Mouse (Mus musculus) CH12.LX (cell line): Measurements from ENCODE around the gene Trim15. TPM values are rescaled to one million over a fixed set of nuclear protein-coding genes. Genes with fewer than 3 reads are reported as not detected.

Experiments
- DNase-seq: peaks from one replicate; pipeline ENCODE4 v3.0.0-alpha.2; 2013; ENCODE audit errors: extremely low read depth
- H3K27ac ChIP-seq: 2 replicates; pipeline ENCODE4 v1.5.1; 2012; ENCODE audit warnings: low read depth, mild to moderate bottlenecking, control low read depth, moderate library complexity; ENCODE audit not compliant: insufficient read depth
- H3K27me3 ChIP-seq: replicated peaks from 2 replicates; pipeline ENCODE3; 2012; ENCODE audit warnings: inconsistent platforms
- H3K36me3 ChIP-seq, 2 experiments: replicated peaks in 1 of 2; 2 replicates each; pipeline versions ENCODE3 to v1.6.1; 2012; ENCODE audit warnings: inconsistent platforms in 1 of 2, low read length in 1 of 2, mild to moderate bottlenecking in 1 of 2, mixed read lengths in 1 of 2, moderate library complexity in 1 of 2; ENCODE audit not compliant: control insufficient read depth in 1 of 2, insufficient read depth in 1 of 2
- H3K4me1 ChIP-seq, 2 experiments: 2 replicates each; pipeline ENCODE4 v1.6.1; 2012; ENCODE audit warnings: inconsistent platforms in 1 of 2, moderate library complexity in 1 of 2; ENCODE audit not compliant: insufficient read depth in 2 of 2, control insufficient read depth in 1 of 2
- H3K4me2 ChIP-seq: 2 replicates; pipeline ENCODE4 v1.6.1; 2012; ENCODE audit warnings: low read depth, mild to moderate bottlenecking, control low read depth; ENCODE audit not compliant: poor library complexity, insufficient read depth, severe bottlenecking
- H3K4me3 ChIP-seq, 3 experiments: fragments of 150-350 bp in 1 of 3; sonication (generic) in 1 of 3; replicated peaks in 1 of 3; 2 replicates each; pipeline versions ENCODE3 to v1.5.1; 2011 to 2012; ENCODE audit warnings: low read depth in 2 of 3, low read length in 2 of 3, mild to moderate bottlenecking in 2 of 3, moderate library complexity in 2 of 3, control low read depth in 1 of 3, improper control_type of control experiment in 1 of 3, inconsistent platforms in 1 of 3, mixed read lengths in 1 of 3; ENCODE audit not compliant: poor library complexity in 1 of 3
- H3K79me2 ChIP-seq: replicated peaks from 2 replicates; pipeline ENCODE4 v1.6.1; 2012; ENCODE audit warnings: mild to moderate bottlenecking, moderate library complexity; ENCODE audit not compliant: control insufficient read depth, poor library complexity, insufficient read depth, severe bottlenecking; ENCODE audit errors: extremely low read depth
- H3K9ac ChIP-seq: 2 replicates; pipeline ENCODE4 v1.6.1; 2012; ENCODE audit warnings: low read depth, mild to moderate bottlenecking, control low read depth, moderate library complexity; ENCODE audit not compliant: insufficient read depth
- H3K9me3 ChIP-seq: replicated peaks from 2 replicates; pipeline ENCODE3; 2012; ENCODE audit warnings: low read length, inconsistent platforms, mixed read lengths
- CHD1 ChIP-seq: IDR thresholded peaks from 2 replicates; pipeline ENCODE4 v1.6.1; 2012; ENCODE audit warnings: low read depth, low read length, improper control_type of control experiment, inconsistent platforms
- CHD2 ChIP-seq: IDR thresholded peaks from 2 replicates; pipeline ENCODE4 v1.6.1; 2011; ENCODE audit warnings: low read length, improper control_type of control experiment
- CTCF ChIP-seq, 2 experiments: IDR thresholded peaks in 1 of 2; conservative IDR thresholded peaks in 1 of 2; 2 replicates each; pipeline ENCODE4 v1.5.1; 2011 to 2012; ENCODE audit warnings: low read depth in 2 of 2, low read length in 2 of 2, improper control_type of control experiment in 1 of 2, inconsistent platforms in 1 of 2, mild to moderate bottlenecking in 1 of 2, moderate library complexity in 1 of 2
- E2F4 ChIP-seq: IDR thresholded peaks from 2 replicates; pipeline ENCODE4 v1.6.1; 2011; ENCODE audit warnings: low read depth, low read length, improper control_type of control experiment; ENCODE audit not compliant: insufficient replicate concordance
- ELF1 ChIP-seq: IDR thresholded peaks from 2 replicates; pipeline ENCODE4 v1.6.1; 2014; ENCODE audit warnings: low read depth, mild to moderate bottlenecking, inconsistent platforms, low read length, improper control_type of control experiment
- EP300 ChIP-seq: IDR thresholded peaks from 2 replicates; pipeline ENCODE4 v1.6.1; 2011; ENCODE audit warnings: low read length, improper control_type of control experiment
- ETS1 ChIP-seq: conservative IDR thresholded peaks from 2 replicates; pipeline ENCODE4 v1.6.1; 2012; ENCODE audit warnings: low read depth, mild to moderate bottlenecking, inconsistent platforms, low read length, improper control_type of control experiment, moderate library complexity
- GABPA ChIP-seq: IDR thresholded peaks from 2 replicates; pipeline ENCODE4 v1.6.1; 2012; ENCODE audit warnings: low read depth, low read length, improper control_type of control experiment, inconsistent platforms; ENCODE audit not compliant: insufficient replicate concordance
- HCFC1 ChIP-seq: IDR thresholded peaks from 2 replicates; pipeline ENCODE4 v1.6.1; 2012; ENCODE audit warnings: low read depth, mild to moderate bottlenecking, inconsistent platforms, low read length, improper control_type of control experiment
- IRF4 ChIP-seq: IDR thresholded peaks from 2 replicates; pipeline ENCODE4 v1.6.1; 2014; ENCODE audit warnings: low read depth, mild to moderate bottlenecking, inconsistent platforms, low read length, improper control_type of control experiment
- JUN ChIP-seq: IDR thresholded peaks from 2 replicates; pipeline ENCODE4 v1.6.1; 2011; ENCODE audit warnings: low read depth, mild to moderate bottlenecking, low read length, improper control_type of control experiment, moderate library complexity; ENCODE audit not compliant: insufficient read depth
- JUND ChIP-seq: conservative IDR thresholded peaks from 2 replicates; pipeline ENCODE4 v1.6.1; 2011; ENCODE audit warnings: low read depth, low read length, improper control_type of control experiment
- KAT2A ChIP-seq: IDR thresholded peaks from 2 replicates; pipeline ENCODE4 v1.6.1; 2012; ENCODE audit warnings: low read length, improper control_type of control experiment, inconsistent platforms; ENCODE audit not compliant: insufficient replicate concordance
- MEF2A ChIP-seq: IDR thresholded peaks from 2 replicates; pipeline ENCODE4 v1.6.1; 2014; ENCODE audit warnings: low read depth, mild to moderate bottlenecking, inconsistent platforms, low read length, improper control_type of control experiment, borderline replicate concordance
- MYC ChIP-seq: IDR thresholded peaks from 2 replicates; pipeline ENCODE4 v1.6.1; 2011; ENCODE audit warnings: low read depth, mild to moderate bottlenecking, improper control_type of control experiment, low read length
- NELFE ChIP-seq: IDR thresholded peaks from 2 replicates; pipeline ENCODE4 v1.6.1; 2011; ENCODE audit warnings: low read depth, low read length, improper control_type of control experiment
- NRF1 ChIP-seq: IDR thresholded peaks from 2 replicates; pipeline ENCODE4 v1.6.1; 2014; ENCODE audit warnings: low read depth, mild to moderate bottlenecking, inconsistent platforms, low read length, improper control_type of control experiment, moderate library complexity
- RAD21 ChIP-seq: IDR thresholded peaks from 2 replicates; pipeline ENCODE4 v1.6.1; 2011; ENCODE audit warnings: low read depth, mild to moderate bottlenecking, low read length, improper control_type of control experiment, moderate library complexity
- RCOR1 ChIP-seq: conservative IDR thresholded peaks from 2 replicates; pipeline ENCODE4 v1.6.1; 2012; ENCODE audit warnings: low read depth, mild to moderate bottlenecking, inconsistent platforms, low read length, improper control_type of control experiment
- SIN3A ChIP-seq: IDR thresholded peaks from 2 replicates; pipeline ENCODE4 v1.6.1; 2012; ENCODE audit warnings: low read length, improper control_type of control experiment, inconsistent platforms
- SMC3 ChIP-seq: IDR thresholded peaks from 2 replicates; pipeline ENCODE4 v1.6.1; 2011; ENCODE audit warnings: low read depth, low read length, improper control_type of control experiment
- TCF12 ChIP-seq: IDR thresholded peaks from 2 replicates; pipeline ENCODE4 v1.6.1; 2014; ENCODE audit warnings: low read depth, mild to moderate bottlenecking, inconsistent platforms, low read length, improper control_type of control experiment
- USF1 ChIP-seq: IDR thresholded peaks from 2 replicates; pipeline ENCODE4 v1.6.1; 2014; ENCODE audit warnings: low read depth, mild to moderate bottlenecking, inconsistent platforms, low read length, improper control_type of control experiment
- USF2 ChIP-seq: conservative IDR thresholded peaks from 2 replicates; pipeline ENCODE4 v1.6.1; 2011; ENCODE audit warnings: low read depth, low read length, improper control_type of control experiment
- ZC3H11A ChIP-seq: IDR thresholded peaks from 2 replicates; pipeline ENCODE4 v1.6.1; 2012; ENCODE audit warnings: low read depth, mild to moderate bottlenecking, inconsistent platforms, low read length, improper control_type of control experiment
- ZKSCAN1 ChIP-seq: IDR thresholded peaks from 2 replicates; pipeline ENCODE4 v1.6.1; 2012; ENCODE audit warnings: low read depth, inconsistent platforms, low read length, improper control_type of control experiment, borderline replicate concordance
- ZMIZ1 ChIP-seq: IDR thresholded peaks from 2 replicates; pipeline ENCODE4 v1.6.1; 2012; ENCODE audit warnings: low read depth, mild to moderate bottlenecking, inconsistent platforms, low read length, improper control_type of control experiment
- ZNF384 ChIP-seq: IDR thresholded peaks from 2 replicates; pipeline ENCODE4 v1.6.1; 2012; ENCODE audit warnings: low read depth, low read length, improper control_type of control experiment, inconsistent platforms
- dilution Hi-C: fragments of 300-500 bp; cut with MboI; formaldehyde crosslinking; loops from 2 replicates; pipeline ENCODE4 v1.14.3; 2020; ENCODE audit warnings: low sequenced_read_pairs; ENCODE audit not compliant: extremely low pct_unique_long_range_greater_than_20kb, extremely low pct_ligation_motif_present
- in situ Hi-C: fragments of 300-500 bp; cut with MboI; formaldehyde crosslinking; loops from 3 replicates; pipeline ENCODE4 v1.14.3; 2019; ENCODE audit warnings: low sequenced_read_pairs, low pct_ligation_motif_present, low pct_unique_long_range_greater_than_20kb, mixed read lengths
- polyA plus RNA-seq: library from polyadenylated mRNA; unstranded; fragments of >175 nt; gene quantifications from 2 replicates; pipeline ENCODE4 v1.2.1, GENCODE M21; 2012; ENCODE audit warnings: low read depth; ENCODE audit not compliant: insufficient read length
- total RNA-seq, 2 experiments: library from RNA; depleted of rRNA; stranded (reverse); fragments of 300-350 nt in 1 of 2; fragments of >200 nt in 1 of 2; gene quantifications; 2 replicates each; pipeline ENCODE4 v1.2.3; 2012 to 2014

Trim15 gene
- total and polyA plus RNA-seq, 3 experiments, result not detected

- Histone ChIP-seq H3K27ac (no peak overlapping the region), H3K9ac (no peak overlapping the region), H3K27me3 (peaks cover 7% of the 10 kb centered on the region), H3K9me3 (no peaks in the 10 kb centered on the region), H3K4me1 (peaks cover 0 to 6% of the 10 kb centered on the region in 2 experiments; a peak in 2 of 4 replicates), H3K4me2 (no peak overlapping the region), H3K79me2 (no peaks in the 10 kb centered on the region), H3K36me3 (no peaks in the 10 kb centered on the region), H3K4me3 (no peak overlapping the region)
- no peak for TF ChIP-seq JUND
- no peak for TF ChIP-seq RAD21
- no peak for TF ChIP-seq CHD2
- TF ChIP-seq E2F4, result no peak
- no peak for TF ChIP-seq CTCF (conservative IDR thresholded peaks at IDR 0.05 in 1 of 2, IDR thresholded peaks at IDR 0.05 in 1 of 2; ENCODE audit: low read depth in 2 of 2, low read length in 2 of 2)
- TF ChIP-seq ELF1, result no peak
- no peak for TF ChIP-seq TCF12
- no peak for TF ChIP-seq MEF2A
- TF ChIP-seq ZMIZ1, result no peak
- TF ChIP-seq SMC3, result no peak
- no peak for TF ChIP-seq EP300
- no peak for TF ChIP-seq JUN
- no peak for TF ChIP-seq HCFC1
- no peak for TF ChIP-seq CHD1
- TF ChIP-seq NRF1, result no peak
- TF ChIP-seq MYC, result no peak
- TF ChIP-seq ETS1, result no peak
- TF ChIP-seq ZKSCAN1, result no peak
- dilution Hi-C loops, result no loop called here
- no peak for DNase-seq
- in situ Hi-C loops, result no loop called here
Measured at GRCm38 (mm10) chr17:36903651-36904050, 36.6 kb upstream of the Trim15 start.

- Histone ChIP-seq H3K9me3 (no peaks in the 10 kb centered on the region), H3K27me3 (no peaks in the 10 kb centered on the region), H3K4me2 (no peak overlapping the region), H3K9ac (no peak overlapping the region), H3K27ac (no peak overlapping the region), H3K79me2 (no peaks in the 10 kb centered on the region), H3K4me1 (no peaks in the 10 kb centered on the region), H3K4me3 (no peak overlapping the region), H3K36me3 (no peaks in the 10 kb centered on the region)
- dilution Hi-C loops, result no loop called here
- no peak for DNase-seq
- in situ Hi-C loops, result no loop called here
- TF ChIP-seq IRF4 (no peak), CHD2 (no peak), HCFC1 (no peak), TCF12 (no peak), ELF1 (no peak), GABPA (no peak), E2F4 (no peak), JUN (no peak), NELFE (no peak), SIN3A (no peak), ZNF384 (no peak), JUND (no peak), RCOR1 (no peak), EP300 (no peak), ZC3H11A (no peak), KAT2A (no peak), USF1 (no peak), USF2 (no peak)
Measured at GRCm38 (mm10) chr17:36900691-36901090, 33.7 kb upstream of the Trim15 start.
